Mouse (Mus musculus) heart, postnatal 0 days (tissue): ENCODE results near the gene Rsrp1. TPM values are rescaled to one million over a fixed set of nuclear protein-coding genes. Genes with fewer than 3 reads are reported as not detected.

ENCODE experiments used
- ATAC-seq: fragments of 200-750 bp; cut with Nextera tagmentation; 2 replicates; pipeline ENCODE4 v1.8.0; 2017; ENCODE audit warnings: low read depth, moderate number of reproducible peaks, moderate library complexity; ENCODE audit not compliant: insufficient read depth
- DNase-seq: peaks from one replicate; pipeline ENCODE4 v3.0.0-alpha.2; 2016; ENCODE audit warnings: low spot score
- H3K27ac ChIP-seq: fragments of 300-500 bp; sonication (generic); 2 replicates; pipeline ENCODE4 v1.5.1; 2014; ENCODE audit warnings: low read depth, mild to moderate bottlenecking
- H3K27me3 ChIP-seq: fragments of 300-500 bp; sonication (generic); 2 replicates; pipeline ENCODE4 v1.6.1; 2014; ENCODE audit warnings: low read length, mixed read lengths; ENCODE audit not compliant: control insufficient read depth, insufficient read depth
- H3K36me3 ChIP-seq: fragments of 300-500 bp; sonication (generic); replicated peaks from 2 replicates; pipeline ENCODE4 v1.6.1; 2014; ENCODE audit warnings: low read length, mixed read lengths; ENCODE audit not compliant: control insufficient read depth, insufficient read depth
- H3K4me1 ChIP-seq: fragments of 300-500 bp; sonication (generic); 2 replicates; pipeline ENCODE4 v1.6.1; 2014; ENCODE audit warnings: antibody characterized with exemption; ENCODE audit not compliant: control insufficient read depth, insufficient read depth
- H3K4me2 ChIP-seq: fragments of 300-500 bp; sonication (generic); 2 replicates; pipeline ENCODE4 v1.6.1; 2014; ENCODE audit warnings: low read depth, mild to moderate bottlenecking, low read length, moderate library complexity
- H3K4me3 ChIP-seq: fragments of 300-500 bp; sonication (generic); 2 replicates; pipeline ENCODE4 v1.5.1; 2014; ENCODE audit warnings: low read depth, low read length
- H3K9ac ChIP-seq: fragments of 300-500 bp; sonication (generic); replicated peaks from 2 replicates; pipeline ENCODE4 v1.6.1; 2014; ENCODE audit warnings: low read depth, low read length, mixed read lengths
- H3K9me3 ChIP-seq: fragments of 300-500 bp; sonication (generic); replicated peaks from 2 replicates; pipeline ENCODE4 v1.6.1; 2016; ENCODE audit warnings: low read length; ENCODE audit not compliant: control insufficient read depth
- CTCF ChIP-seq: IDR thresholded peaks from 2 replicates; pipeline ENCODE4 v1.5.1; 2016; ENCODE audit warnings: antibody characterized with exemption, control low read depth, low read depth
- EP300 ChIP-seq: IDR thresholded peaks from 2 replicates; pipeline ENCODE4 v1.6.1; 2016; ENCODE audit warnings: antibody characterized with exemption, low read depth
- WGBS: fragments of 180-500 bp; shearing (Covaris S2); extraction: QIAGEN DNeasy Blood & Tissue Kit; methylation state at CpG from one replicate; pipeline ENCODE4 v1.1.7; 2014; 5-methylcytosine and 5-hydroxymethylcytosine counted together
- polyA plus RNA-seq: library from polyadenylated mRNA; unstranded; fragments of >200 nt; fragmentation: Nextera tagmentation; extraction: Ambion mirVana; gene quantifications from 2 replicates; pipeline ENCODE4 v1.2.1, GENCODE M21; 2015
- total RNA-seq: library from RNA; depleted of rRNA; stranded (reverse); fragments of >200 nt; gene quantifications from 2 replicates; pipeline ENCODE4 v1.2.3, GENCODE M21; 2014; ENCODE audit warnings: low replicate concordance

Rsrp1 gene
- total and polyA plus RNA-seq, 2 experiments from 2014 or later = 80.5 to 295 TPM

DNA sequence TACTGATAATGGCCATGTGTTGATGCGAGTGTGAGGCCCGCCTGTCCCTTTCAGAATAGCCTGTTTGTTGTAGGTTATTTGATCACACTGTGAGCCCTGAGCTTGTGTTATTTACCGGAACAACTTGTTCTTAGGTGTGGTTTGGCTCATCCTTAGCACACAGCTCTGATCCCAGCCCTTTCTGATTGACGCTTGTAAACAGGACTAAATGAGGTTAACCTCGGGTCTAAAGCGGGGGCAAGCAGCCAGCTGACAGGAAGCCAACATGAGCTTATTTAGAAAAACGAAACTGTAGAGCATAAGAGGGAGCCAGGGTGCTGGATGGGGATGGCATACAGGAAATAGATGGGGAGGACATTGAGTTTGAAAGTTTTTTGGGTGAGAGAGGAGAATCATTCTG, 5.0 kb upstream of the Rsrp1 start:
- Histone ChIP-seq H3K27me3 (no peaks in the 10 kb centered on the region), H3K4me2 (no peak overlapping the region), H3K27ac (peak overlapping the region; percentile 56), H3K36me3 (no peaks in the 10 kb centered on the region), H3K4me1 (peaks cover 13% of the 10 kb centered on the region), H3K9ac (no peak overlapping the region), H3K9me3 (no peaks in the 10 kb centered on the region), H3K4me3 (no peak overlapping the region)
- DNase-seq = peak; percentile 68
- WGBS = 22% methylated on average over 7 of the region's 7 CpGs
- TF ChIP-seq EP300 (0 out of 2 replicates have a peak, but pooled peaks have one; percentile 38), CTCF (no peak)
- ATAC-seq = no peak

DNA sequence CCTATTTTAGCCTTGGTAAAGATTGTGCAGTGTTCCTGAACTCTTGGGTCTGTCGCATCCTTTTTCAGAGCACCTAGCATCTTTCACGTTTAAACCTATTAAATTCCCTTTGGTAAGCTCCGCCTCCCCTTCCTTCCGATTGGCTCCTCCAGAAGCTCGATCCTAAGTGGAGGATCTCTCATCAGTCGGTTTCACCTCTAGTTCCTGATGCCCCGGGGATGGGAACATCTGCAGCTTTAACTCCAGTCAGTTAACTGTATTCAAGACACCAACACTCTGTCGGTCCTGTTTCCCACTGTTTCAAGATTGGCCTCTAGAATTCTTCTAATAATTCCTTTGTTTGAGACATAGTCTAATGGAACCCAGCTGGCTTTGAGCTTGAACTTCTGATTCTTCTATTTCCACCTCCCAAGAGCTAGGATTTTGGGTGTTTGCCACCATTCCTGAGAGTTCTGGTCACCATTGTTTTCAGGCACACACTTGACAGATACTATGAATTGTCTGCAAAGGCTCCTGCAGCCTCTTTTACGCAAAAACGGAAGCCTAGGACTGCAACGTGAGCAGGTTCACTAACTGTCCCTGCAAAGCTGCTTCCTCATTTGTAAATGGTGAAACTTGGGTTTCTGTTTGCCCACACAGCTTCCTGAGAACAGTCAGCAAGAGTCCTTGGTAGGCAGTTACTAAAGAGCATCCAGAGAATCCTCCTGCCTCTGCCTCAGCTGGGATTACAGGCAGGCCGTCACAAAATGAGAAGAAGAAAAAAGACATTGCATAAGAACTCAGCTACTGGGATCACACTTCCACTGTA, 3.5 kb upstream of the Rsrp1 start:
- no peaks in the 10 kb centered on the region for H3K36me3 ChIP-seq
- H3K27me3 ChIP-seq = no peaks in the 10 kb centered on the region
- peaks cover 10% of the 10 kb centered on the region for H3K4me1 ChIP-seq
- no peak for ATAC-seq
- no peaks in the 10 kb centered on the region for H3K9me3 ChIP-seq
- no peak for TF ChIP-seq CTCF
- no peak for TF ChIP-seq EP300
- H3K9ac ChIP-seq = no peak overlapping the region
- H3K4me3 ChIP-seq = no peak overlapping the region
- no peak for DNase-seq
- WGBS = 40% methylated on average over 12 of the region's 12 CpGs
- peak overlapping the region; percentile 19; the same call in 1 of the 2 replicates for H3K27ac ChIP-seq
- no peak overlapping the region for H3K4me2 ChIP-seq

DNA sequence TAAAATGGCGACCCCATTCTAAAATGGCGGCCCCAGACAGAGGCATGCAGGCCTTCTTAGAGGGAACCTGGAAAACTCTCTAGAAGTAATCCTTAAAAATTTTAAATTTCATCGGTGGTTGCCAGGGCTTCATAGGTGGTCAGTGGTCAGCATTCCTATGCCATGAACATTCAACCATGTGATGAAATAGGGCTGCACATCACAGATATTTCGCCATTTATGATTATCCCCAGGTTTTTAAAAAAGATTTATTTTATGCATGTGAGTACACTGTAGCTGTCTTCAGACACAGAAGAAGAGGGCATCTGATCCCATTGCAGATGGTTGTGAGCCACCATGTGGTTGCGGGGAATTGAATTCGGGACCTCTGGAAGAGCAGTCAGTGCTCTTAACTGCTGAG, 2.8 kb upstream of the Rsrp1 start:
- Histone ChIP-seq H3K27ac (no peak overlapping the region), H3K4me1 (peaks cover 3% of the 10 kb centered on the region), H3K36me3 (peaks cover 6% of the 10 kb centered on the region), H3K27me3 (no peaks in the 10 kb centered on the region), H3K4me3 (no peak overlapping the region), H3K9me3 (no peaks in the 10 kb centered on the region), H3K4me2 (no peak overlapping the region), H3K9ac (no peak overlapping the region)
- no peak for DNase-seq
- TF ChIP-seq CTCF = no peak
- no peak for TF ChIP-seq EP300
- ATAC-seq = no peak
- 90% methylated on average over 6 of the region's 6 CpGs for WGBS

DNA sequence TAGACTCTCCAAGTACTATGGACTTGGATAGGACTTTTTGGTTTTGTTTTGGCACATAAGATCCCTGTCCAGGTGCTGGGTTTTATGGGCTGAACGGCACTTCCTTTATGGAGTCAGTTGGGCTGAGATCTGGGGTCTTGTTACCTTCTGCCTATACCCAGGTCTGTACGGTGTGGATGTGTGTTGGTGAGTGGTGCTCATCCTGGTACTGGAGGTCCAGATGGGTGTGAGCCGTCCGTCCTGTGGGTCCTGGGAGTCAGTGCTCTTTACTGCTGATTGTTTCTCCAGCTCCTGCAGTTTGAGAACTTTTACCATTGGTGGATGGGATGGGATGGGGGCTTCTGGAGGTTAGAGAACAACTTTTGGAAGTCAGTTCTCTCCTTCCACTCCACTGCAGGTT, 1.7 kb upstream of the Rsrp1 start:
- peaks cover 17% of the 10 kb centered on the region for H3K36me3 ChIP-seq
- WGBS = 92% methylated on average over 4 of the region's 4 CpGs

DNA sequence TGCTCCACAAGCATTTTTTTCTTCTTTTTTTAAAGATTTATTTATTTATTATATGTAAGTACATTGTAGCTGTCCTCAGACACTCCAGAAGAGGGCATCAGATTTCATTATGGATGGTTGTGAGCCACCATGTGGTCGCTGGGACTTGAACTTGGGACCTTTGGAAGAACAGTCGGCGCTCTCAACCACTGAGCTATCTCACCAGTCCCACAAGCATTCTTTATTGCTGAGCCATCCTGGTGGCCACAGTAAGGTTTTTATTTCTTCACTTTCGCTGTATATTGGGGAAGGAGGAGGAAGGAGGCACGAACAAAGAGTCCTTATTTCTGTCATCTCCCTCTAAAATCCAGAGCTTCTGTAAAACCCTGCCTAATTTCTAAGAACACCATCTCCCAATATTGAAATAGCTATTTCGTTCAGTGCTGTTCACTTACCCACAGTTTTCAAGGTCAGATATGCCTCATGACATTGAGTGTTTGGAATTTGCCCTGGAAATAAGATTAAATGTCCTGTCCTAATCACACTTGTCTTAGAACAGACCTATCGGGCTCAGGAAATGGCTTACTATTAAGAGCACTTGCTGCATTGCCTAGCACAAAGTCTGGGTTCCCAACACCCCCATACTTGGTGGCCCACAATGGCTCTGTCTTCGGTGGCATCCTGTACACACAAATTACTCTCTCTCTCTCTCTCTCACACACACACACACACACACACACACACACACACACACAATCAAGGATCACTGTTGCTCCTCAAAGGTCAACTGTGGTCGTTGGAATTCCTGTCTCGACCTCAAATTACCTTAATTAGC, 1.1 kb upstream of the Rsrp1 start:
- ATAC-seq = no peak
- H3K36me3 ChIP-seq = peaks cover 23% of the 10 kb centered on the region
- no peak for TF ChIP-seq EP300
- TF ChIP-seq CTCF = no peak
- peaks cover 3% of the 10 kb centered on the region for H3K4me1 ChIP-seq
- H3K27ac ChIP-seq = peak overlapping the region; percentile 93
- peak overlapping the region; percentile 84 for H3K4me2 ChIP-seq
- H3K4me3 ChIP-seq = peak overlapping the region; percentile 96
- peak overlapping the region; percentile 78 for H3K9ac ChIP-seq
- H3K9me3 ChIP-seq = no peaks in the 10 kb centered on the region
- H3K27me3 ChIP-seq = no peaks in the 10 kb centered on the region
- peak; percentile 54 for DNase-seq
- WGBS = 47% methylated on average over 10 of the region's 10 CpGs

More for the DNA sequence above, 1.7 kb upstream of the Rsrp1 start:
- Histone ChIP-seq H3K27ac (no peak overlapping the region), H3K27me3 (no peaks in the 10 kb centered on the region), H3K4me3 (no peak overlapping the region), H3K4me1 (peaks cover 3% of the 10 kb centered on the region), H3K4me2 (no peak overlapping the region), H3K9ac (no peak overlapping the region), H3K9me3 (no peaks in the 10 kb centered on the region)
- TF ChIP-seq EP300 (no peak), CTCF (no peak)
- DNase-seq (no peak), ATAC-seq (no peak)
